Mouse (Mus musculus): ENCODE data around the gene Tmem132d. TPM values are rescaled to one million over a fixed set of nuclear protein-coding genes. Genes with fewer than 3 reads are reported as not detected.

Gene Tmem132d
- polyA plus RNA-seq, 1 experiment from 2014 or later: 0.02 TPM

Other genes starting within 250 kb of the Tmem132d start
- 0.05 and 0.11 TPM in 2 replicates for gene Fzd10, start 167.8 kb upstream of the Tmem132d start, polyA plus RNA-seq (2016; fragmentation: Nextera tagmentation; extraction: Ambion mirVana)

Measured in liver, embryonic 12.5 days (tissue).